Comparison of ENCODE assay signal across 8 mouse cellular contexts in genomic region chr2:32574497-32574896, GRCm38 (mm10). TPM values are rescaled to one million over a fixed set of nuclear protein-coding genes. Genes with fewer than 3 reads are reported as not detected.
DNase-seq lines count a peak whose midpoint lies in the region; ATAC-seq and TF ChIP-seq lines count a peak whose summit lies in the region.
"Had no signal": no experiment of that assay in that cellular context is flagged by ENCODE, and none has a peak within 500 bp of the region (broad histone marks: within the 10 kb centered on the region; RNA-seq: fewer than 3 reads in every experiment).

Gene Pip5kl1 (plus strand): TSS chr2:32574797.

- 73% methylated on average over 6 of the region's 6 CpGs for WGBS in forebrain, embryonic 11.5 days
- WGBS in intestine, postnatal 0 days = 81% methylated on average over 6 of the region's 6 CpGs
- 78% methylated on average over 6 of the region's 6 CpGs for WGBS in neural tube, embryonic 14.5 days

- no peaks in the 10 kb centered on the region for H3K9me3 ChIP-seq in forebrain, embryonic 11.5 days (ENCODE audit: control insufficient read depth, low read length)
- H3K9me3 ChIP-seq in intestine, postnatal 0 days (ENCODE audit: control insufficient read depth) = no peaks in the 10 kb centered on the region
- no peaks in the 10 kb centered on the region for H3K9me3 ChIP-seq in neural tube, embryonic 14.5 days (ENCODE audit: control insufficient read depth, low read length)

- no peak for TF ChIP-seq CTCF in intestine, postnatal 0 days (IDR thresholded peaks at IDR 0.05; ENCODE audit: low read depth)

- peak within 1 kb of the TSS; percentile 35 for H3K4me3 ChIP-seq in forebrain, embryonic 11.5 days (ENCODE audit: low read depth, low read length)
- peak within 1 kb of the TSS; percentile 9 for H3K4me3 ChIP-seq in intestine, postnatal 0 days (ENCODE audit: low read depth, low read length)
- H3K4me3 ChIP-seq in neural tube, embryonic 14.5 days (ENCODE audit: low read depth, low read length) = peak within 1 kb of the TSS; percentile 43

- no peak for ATAC-seq in forebrain, embryonic 11.5 days (replicated peaks; ENCODE audit: low FRiP score)
- ATAC-seq in intestine, postnatal 0 days = no peak
- ATAC-seq in neural tube, embryonic 14.5 days (ENCODE audit: low read depth) = no peak
- ATAC-seq in frontal cortex, adult (ENCODE audit: low TSS enrichment) = no peak

- H3K27ac ChIP-seq in forebrain, embryonic 11.5 days (ENCODE audit: low read depth, low read length) = no peak within 1 kb of the TSS
- no peak within 1 kb of the TSS for H3K27ac ChIP-seq in intestine, postnatal 0 days (ENCODE audit: low read depth, low read length)
- H3K27ac ChIP-seq in neural tube, embryonic 14.5 days (ENCODE audit: low read depth, low read length) = peak within 1 kb of the TSS; percentile 23; the same call in 1 of the 2 replicates

- intact Hi-C loops in left cerebral cortex, postnatal 14 days (cut with DNase I) = no loop called here

- H3K27me3 ChIP-seq in forebrain, embryonic 11.5 days (ENCODE audit: control insufficient read depth, insufficient read depth, low read length) = peaks cover 8% of the 10 kb centered on the region
- H3K27me3 ChIP-seq in intestine, postnatal 0 days (replicated peaks; ENCODE audit: control insufficient read depth, insufficient read depth, low read length) = peaks cover 7% of the 10 kb centered on the region; the same call in 1 of the 2 replicates
- H3K27me3 ChIP-seq in neural tube, embryonic 14.5 days (ENCODE audit: control insufficient read depth, insufficient read depth, low read length) = no peaks in the 10 kb centered on the region

- no peaks in the 10 kb centered on the region; the same call in 1 of the 2 replicates for H3K4me1 ChIP-seq in forebrain, embryonic 11.5 days (replicated peaks; ENCODE audit: control insufficient read depth, insufficient read depth, low read length)
- no peaks in the 10 kb centered on the region for H3K4me1 ChIP-seq in intestine, postnatal 0 days (replicated peaks; ENCODE audit: control insufficient read depth, insufficient read depth, low read length)
- H3K4me1 ChIP-seq in neural tube, embryonic 14.5 days (ENCODE audit: control insufficient read depth, insufficient read depth, low read length) = peaks cover 11% of the 10 kb centered on the region

- no peaks in the 10 kb centered on the region for H3K36me3 ChIP-seq in forebrain, embryonic 11.5 days (ENCODE audit: control insufficient read depth, insufficient read depth, low read length)
- peaks cover 15% of the 10 kb centered on the region for H3K36me3 ChIP-seq in intestine, postnatal 0 days (ENCODE audit: control insufficient read depth, insufficient read depth)
- no peaks in the 10 kb centered on the region for H3K36me3 ChIP-seq in neural tube, embryonic 14.5 days (ENCODE audit: control insufficient read depth, insufficient read depth, low read length)

- DNase-seq in left cerebral cortex, postnatal 14 days (ENCODE audit: low spot score in 2 of 2) = no peak
- no peak for DNase-seq in left cerebral cortex, adult 11 months (ENCODE audit: low spot score)
- DNase-seq in forebrain, embryonic 11.5 days (ENCODE audit: low spot score) = no peak
- no peak for DNase-seq in cerebellum, postnatal 25 days

- peak within 1 kb of the TSS; percentile 49 for H3K9ac ChIP-seq in forebrain, embryonic 11.5 days (ENCODE audit: low read length)
- no peak within 1 kb of the TSS for H3K9ac ChIP-seq in intestine, postnatal 0 days (ENCODE audit: low read depth, low read length)
- peak within 1 kb of the TSS; percentile 59 for H3K9ac ChIP-seq in neural tube, embryonic 14.5 days (replicated peaks; ENCODE audit: low read depth, low read length)

- peak within 1 kb of the TSS; percentile 88 for H3K4me2 ChIP-seq in forebrain, embryonic 11.5 days (ENCODE audit: low read depth, low read length, severe bottlenecking)
- H3K4me2 ChIP-seq in intestine, postnatal 0 days (replicated peaks; ENCODE audit: low read depth) = peak within 1 kb of the TSS; percentile 53
- H3K4me2 ChIP-seq in neural tube, embryonic 14.5 days (ENCODE audit: low read depth, low read length) = peak within 1 kb of the TSS; percentile 94

RNA-seq across cellular contexts. Expression of gene Pip5kl1, which starts in this region (rescaled TPM):
- total RNA-seq in left cerebral cortex, postnatal 14 days (2021) = 10 to 100 TPM; 12.7 to 14.3 TPM
- polyA plus RNA-seq in forebrain, embryonic 11.5 days (2014; fragmentation: Nextera tagmentation; extraction: Ambion mirVana) = 1.8 and 2.3 TPM in 2 replicates
- not detected in 2 replicates for polyA plus RNA-seq in intestine, postnatal 0 days (2015; fragmentation: Nextera tagmentation; extraction: Ambion mirVana)
- polyA plus RNA-seq in neural tube, embryonic 14.5 days (2014; fragmentation: Nextera tagmentation; extraction: Ambion mirVana) = 12.4 and 17.1 TPM in 2 replicates
- total RNA-seq: gastrocnemius, postnatal 10 days had no signal
